Mouse (Mus musculus) kidney, postnatal 14 days (tissue): ENCODE measurements around the gene Hdac11.
"Not testable (repeated sequence)": the region's sequence is repeated elsewhere in the genome, so short reads cannot be mapped to it uniquely, and the experiment has no call there.

Experiments used
- DNase-seq: peaks from one replicate; pipeline ENCODE4 v3.0.0; 2022; ENCODE audit warnings: mixed read lengths

Gene Hdac11

GRCm38 (mm10) chr6:91156554-91157236 lies at the start of gene Hdac11:
TSS of gene Hdac11 (plus strand) at chr6:91156665.
- peak; percentile 95 for DNase-seq

GRCm38 (mm10) chr6:91108301-91108916 lies 48.1 kb upstream of the Hdac11 start:
- no peak for DNase-seq

- no peak for DNase-seq
Measured at GRCm38 (mm10) chr6:91108917-91109450, 47.5 kb upstream of the Hdac11 start.

GRCm38 (mm10) chr6:91109489-91109888 lies 47.0 kb upstream of the Hdac11 start:
- DNase-seq, result no peak

GRCm38 (mm10) chr6:91110323-91111020 lies 46.0 kb upstream of the Hdac11 start:
- DNase-seq, result no peak

- no peak for DNase-seq
Measured at GRCm38 (mm10) chr6:91111141-91111953, 45.1 kb upstream of the Hdac11 start.

- no peak for DNase-seq
Measured at GRCm38 (mm10) chr6:91111954-91112252, 44.6 kb upstream of the Hdac11 start.

- DNase-seq, result no peak
Measured at GRCm38 (mm10) chr6:91114716-91115115, 41.7 kb upstream of the Hdac11 start.

- peak; percentile 22 for DNase-seq
Measured at GRCm38 (mm10) chr6:91115158-91115557, 41.3 kb upstream of the Hdac11 start.

GRCm38 (mm10) chr6:91115863-91116243 lies 40.6 kb upstream of the Hdac11 start:
- no peak for DNase-seq

- peak; percentile 97 for DNase-seq
Measured at GRCm38 (mm10) chr6:91116244-91117145, 40.0 kb upstream of the Hdac11 start, which contains the start of gene Nup210. TSS of gene Nup210 (minus strand) at chr6:91116829.

- no peak for DNase-seq
Measured at GRCm38 (mm10) chr6:91117149-91117548, 39.3 kb upstream of the Hdac11 start.

- DNase-seq, result peak; percentile 21
Measured at GRCm38 (mm10) chr6:91118526-91118925, 37.9 kb upstream of the Hdac11 start.

GRCm38 (mm10) chr6:91120206-91120605 lies 36.3 kb upstream of the Hdac11 start:
- peak; percentile 30 for DNase-seq

- not testable (repeated sequence) for DNase-seq
Measured at GRCm38 (mm10) chr6:91121089-91121488, 35.4 kb upstream of the Hdac11 start.

- no peak for DNase-seq
Measured at GRCm38 (mm10) chr6:91123453-91123852, 33.0 kb upstream of the Hdac11 start.

- DNase-seq, result no peak
Measured at GRCm38 (mm10) chr6:91124286-91125227, 31.9 kb upstream of the Hdac11 start.

GRCm38 (mm10) chr6:91125228-91125585 lies 31.3 kb upstream of the Hdac11 start:
- no peak for DNase-seq

GRCm38 (mm10) chr6:91128996-91129395 lies 27.5 kb upstream of the Hdac11 start:
- DNase-seq, result no peak

- no peak for DNase-seq
Measured at GRCm38 (mm10) chr6:91130856-91131255, 25.6 kb upstream of the Hdac11 start.
